Mouse (Mus musculus) left cerebral cortex, adult 6 months (tissue): Measurements from ENCODE around the gene Dyrk1b. TPM values are rescaled to one million over a fixed set of nuclear protein-coding genes. Genes with fewer than 3 reads are reported as not detected.

ENCODE experiments used
- long read RNA-seq, 2 experiments: library from polyadenylated mRNA; unstranded; transcript quantifications; one replicate each; pipeline ENCODE4 v2.0.0; 2019 to 2020
- polyA plus RNA-seq: library from polyadenylated mRNA; unstranded; fragments of <200 nt; fragmentation: Nextera tagmentation; gene quantifications from 2 replicates; pipeline ENCODE4 v1.2.3, GENCODE M21; 2021

Gene Dyrk1b
- 8.2 and 18.6 TPM in 2 replicates for polyA plus RNA-seq
- long read RNA-seq, experiment 1, transcript Dyrk1b-203 (11 exons, 2,018 nt): major isoform, 6 of 8 reads
- long read RNA-seq, experiment 1, partial matches to known transcripts: 1 of 8 reads
- long read RNA-seq, experiment 1, other reads (novel, unspliced or antisense): 1 of 8 reads
- long read RNA-seq, experiment 2: 0 reads

DNA sequence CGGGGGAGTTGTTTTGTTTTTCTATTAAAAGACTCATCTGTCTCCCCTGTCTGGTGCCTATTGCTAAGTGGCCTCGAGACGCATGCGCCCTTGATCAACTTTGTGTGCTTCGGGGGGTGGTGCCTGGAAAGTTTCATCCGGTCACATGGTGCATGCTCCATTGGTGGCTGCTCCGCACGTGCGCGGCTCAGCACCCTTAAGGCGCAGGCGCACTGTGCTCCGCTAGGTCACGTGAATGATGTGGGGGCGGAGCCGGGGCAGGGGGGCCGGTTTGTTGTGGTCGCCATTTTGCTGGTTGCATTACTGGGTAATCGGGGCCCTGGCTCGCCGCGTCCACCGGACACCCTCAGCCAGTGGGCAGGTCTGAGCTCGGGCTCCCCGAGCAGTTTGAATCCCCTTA, at the start of gene Dyrk1b:
Dyrk1b (plus strand) TSS at position 242 of the 400 bp plus-strand sequence.

DNA sequence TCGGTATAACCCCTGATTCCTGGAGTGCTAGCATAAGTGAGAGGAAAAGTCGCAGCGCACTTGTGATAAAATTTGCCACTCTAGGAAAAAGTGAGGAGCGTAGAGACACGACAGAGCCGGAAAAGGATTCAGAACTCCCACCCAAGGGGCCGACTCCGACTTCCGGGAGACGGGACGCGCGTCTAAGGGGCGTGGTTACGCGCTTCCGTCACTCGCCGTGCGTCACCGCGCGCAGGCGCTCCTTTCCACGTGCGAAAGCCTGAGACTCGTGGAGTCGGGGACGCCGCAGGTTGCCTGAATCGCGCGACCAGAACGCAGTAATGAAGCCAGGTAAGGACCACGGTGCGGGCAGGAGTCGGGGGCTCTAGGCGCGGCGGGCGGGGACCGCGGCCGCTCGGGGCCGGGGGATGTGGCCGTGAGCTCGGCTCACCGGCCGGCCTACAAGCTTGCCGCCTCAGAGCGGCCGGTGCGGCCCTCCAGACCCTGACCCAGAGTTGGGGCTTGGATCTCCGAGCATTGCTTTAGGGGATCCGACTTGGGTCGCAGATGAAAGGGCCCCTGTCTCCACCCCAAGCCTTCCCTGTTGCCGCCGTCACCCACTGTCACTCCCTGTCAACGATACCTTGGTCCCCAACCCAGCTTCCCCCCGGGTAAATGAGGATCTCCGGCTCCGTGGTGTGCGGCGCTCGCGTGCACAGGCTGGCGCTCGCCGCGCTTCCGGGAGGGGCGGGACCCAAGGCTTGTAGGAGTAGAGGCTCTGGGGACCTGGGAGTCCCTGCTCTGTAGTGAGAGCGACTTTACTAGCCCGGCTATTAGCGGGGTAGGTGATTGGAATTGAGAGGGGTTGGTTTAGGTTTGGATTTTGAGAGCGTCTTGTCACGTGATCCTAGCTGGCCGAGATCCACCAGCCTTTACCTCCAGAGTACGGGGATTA, 9.5 kb upstream of the Dyrk1b start, which contains the start of gene Fbl:
Fbl (plus strand) TSS at position 222 of the 934 bp plus-strand sequence.

Other genes with a start within 250 kb of the Dyrk1b start
- gene Zfp780b, start 200.3 kb upstream of the Dyrk1b start, polyA plus RNA-seq: 15.8 and 26.6 TPM in 2 replicates
- 0.75 and 1.2 TPM in 2 replicates for gene Zfp850, start 165.4 kb upstream of the Dyrk1b start, polyA plus RNA-seq
- gene Psmc4, start 129.4 kb upstream of the Dyrk1b start, polyA plus RNA-seq: 225 and 261 TPM in 2 replicates
- gene Fcgbp, start 108.2 kb upstream of the Dyrk1b start, polyA plus RNA-seq: 0.11 and 0.13 TPM in 2 replicates
- 0.04 TPM in 1 of 2 replicates, not detected in the other for gene 9530053A07Rik, start 50.0 kb upstream of the Dyrk1b start, polyA plus RNA-seq
- 11.2 and 18.6 TPM in 2 replicates for gene Fbl, start 9.8 kb upstream of the Dyrk1b start, polyA plus RNA-seq
- gene Eid2, start 88.4 kb downstream of the Dyrk1b start, polyA plus RNA-seq: 7.4 and 8.2 TPM in 2 replicates
- 28.4 and 33.0 TPM in 2 replicates for gene Eid2b, start 98.3 kb downstream of the Dyrk1b start, polyA plus RNA-seq
- gene Selenov, start 111.7 kb downstream of the Dyrk1b start, polyA plus RNA-seq: 0.48 and 1.1 TPM in 2 replicates
- gene Dll3, start 122.8 kb downstream of the Dyrk1b start, polyA plus RNA-seq: 2.5 and 2.6 TPM in 2 replicates
- 78.9 and 84.1 TPM in 2 replicates for gene Timm50, start 132.6 kb downstream of the Dyrk1b start, polyA plus RNA-seq
- gene Supt5, start 159.3 kb downstream of the Dyrk1b start, polyA plus RNA-seq: 37.9 and 54.9 TPM in 2 replicates
- gene Rps16, start 171.2 kb downstream of the Dyrk1b start, polyA plus RNA-seq: 1,527 and 1,591 TPM in 2 replicates
- gene Plekhg2, start 193.1 kb downstream of the Dyrk1b start, polyA plus RNA-seq: 0.76 and 0.94 TPM in 2 replicates
- gene Zfp36, start 200.8 kb downstream of the Dyrk1b start, polyA plus RNA-seq: 0.63 and 1.9 TPM in 2 replicates
- 67.8 and 75.0 TPM in 2 replicates for gene Med29, start 213.2 kb downstream of the Dyrk1b start, polyA plus RNA-seq
- gene Paf1, start 213.5 kb downstream of the Dyrk1b start, polyA plus RNA-seq: 36.9 and 42.4 TPM in 2 replicates